Mouse (Mus musculus) C2C12 (cell line): ENCODE results near the gene Cep68. TPM values are rescaled to one million over a fixed set of nuclear protein-coding genes. Genes with fewer than 3 reads are reported as not detected.

Source experiments
- H3K27me3 ChIP-seq: one replicate; pipeline ENCODE4 v1.6.1; 2011; ENCODE audit not compliant: control insufficient read depth, insufficient read depth, insufficient read length
- H3K36me3 ChIP-seq: one replicate; pipeline ENCODE4 v1.6.1; 2011; ENCODE audit not compliant: control insufficient read depth, insufficient read depth
- H3K4me3 ChIP-seq: one replicate; pipeline ENCODE4 v1.5.1; 2011; ENCODE audit warnings: mild to moderate bottlenecking, control low read depth; ENCODE audit not compliant: poor library complexity, insufficient read depth, severe bottlenecking
- H3K79me2 ChIP-seq: one replicate; pipeline ENCODE4 v1.6.1; 2011; ENCODE audit not compliant: control insufficient read depth, insufficient read depth
- H3K79me3 ChIP-seq: one replicate; pipeline ENCODE4 v1.6.1; 2011; ENCODE audit warnings: low read depth, control low read depth
- H3ac ChIP-seq: one replicate; pipeline ENCODE3; 2011; ENCODE audit warnings: low read depth; ENCODE audit not compliant: control insufficient read depth, insufficient read length
- CEBPB ChIP-seq: IDR thresholded peaks from one replicate; pipeline ENCODE4 v1.6.1; 2011; ENCODE audit warnings: low read depth, mild to moderate bottlenecking, control low read depth, moderate library complexity
- CTCF ChIP-seq: IDR thresholded peaks from one replicate; pipeline ENCODE4 v1.5.1; 2011; ENCODE audit not compliant: control insufficient read depth, insufficient read depth, insufficient read length
- FOSL1 ChIP-seq: IDR thresholded peaks from one replicate; pipeline ENCODE4 v1.8.0; 2011; ENCODE audit warnings: mild to moderate bottlenecking, low read length; ENCODE audit not compliant: poor library complexity, insufficient read depth, severe bottlenecking
- MAX ChIP-seq: IDR thresholded peaks from one replicate; pipeline ENCODE4 v1.6.1; 2011; ENCODE audit warnings: mild to moderate bottlenecking, control low read depth
- MYOD1 ChIP-seq: IDR thresholded peaks from one replicate; pipeline ENCODE4 v1.6.1; 2011; ENCODE audit warnings: low read depth; ENCODE audit not compliant: control insufficient read depth, insufficient read length
- MYOG ChIP-seq: IDR thresholded peaks from one replicate; pipeline ENCODE4 v1.6.1; 2011; ENCODE audit not compliant: control insufficient read depth, insufficient read length; ENCODE audit errors: extremely low read depth
- USF1 ChIP-seq: IDR thresholded peaks from one replicate; pipeline ENCODE4 v1.6.1; 2011; ENCODE audit warnings: low read depth, mild to moderate bottlenecking, control low read depth, moderate library complexity
- polyA plus RNA-seq: library from polyadenylated mRNA; unstranded; fragments of >200 nt; fragmentation: generic; extraction: Trizol; gene quantifications from one replicate; pipeline ENCODE4 v1.2.1, GENCODE M21; 2012; ENCODE audit warnings: missing spikeins

The Cep68 gene
- polyA plus RNA-seq, 1 experiment, result 11.0 TPM

- Histone ChIP-seq H3K27me3 (no peaks in the 10 kb centered on the region), H3K79me2 (no peaks in the 10 kb centered on the region)
Observed at GRCm38 (mm10) chr11:20275974-20276373, 26.7 kb upstream of the Cep68 start.

DNA sequence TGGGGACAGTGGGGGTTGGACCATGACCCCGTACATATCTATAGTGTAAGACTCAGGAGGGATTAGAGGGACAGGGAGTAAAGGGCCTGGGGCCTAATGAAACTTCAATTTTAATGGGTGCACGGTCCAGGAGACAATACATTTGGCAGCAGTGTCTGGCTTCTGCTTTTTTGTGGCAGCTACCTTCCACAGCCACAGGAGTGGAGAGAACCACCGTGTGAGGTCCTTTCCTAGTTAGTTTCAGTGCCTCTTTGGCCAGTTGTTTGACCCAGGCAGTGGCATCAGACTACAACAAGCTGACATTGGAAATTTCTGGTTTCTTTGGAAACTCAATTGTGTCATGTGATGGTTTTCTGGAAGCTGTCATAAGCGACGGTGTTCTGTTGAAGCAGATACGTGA, 20.7 kb upstream of the Cep68 start:
- no peak overlapping the region for H3ac ChIP-seq
- no peaks in the 10 kb centered on the region for H3K27me3 ChIP-seq
- H3K79me3 ChIP-seq, result no peaks in the 10 kb centered on the region
- H3K36me3 ChIP-seq, result no peaks in the 10 kb centered on the region
- TF ChIP-seq MYOD1 (no peak), USF1 (no peak), MYOG (no peak), FOSL1 (no peak), CTCF (no peak), MAX (no peak), CEBPB (no peak)
- H3K4me3 ChIP-seq, result no peak overlapping the region
- no peaks in the 10 kb centered on the region for H3K79me2 ChIP-seq

More at GRCm38 (mm10) chr11:20275974-20276373, 26.7 kb upstream of the Cep68 start:
- no peak overlapping the region for H3K4me3 ChIP-seq
- no peaks in the 10 kb centered on the region for H3K36me3 ChIP-seq
- H3K79me3 ChIP-seq, result no peaks in the 10 kb centered on the region
- TF ChIP-seq CEBPB (no peak), MAX (no peak), FOSL1 (no peak), CTCF (no peak), MYOD1 (no peak), USF1 (no peak), MYOG (no peak)
- no peak overlapping the region for H3ac ChIP-seq

DNA sequence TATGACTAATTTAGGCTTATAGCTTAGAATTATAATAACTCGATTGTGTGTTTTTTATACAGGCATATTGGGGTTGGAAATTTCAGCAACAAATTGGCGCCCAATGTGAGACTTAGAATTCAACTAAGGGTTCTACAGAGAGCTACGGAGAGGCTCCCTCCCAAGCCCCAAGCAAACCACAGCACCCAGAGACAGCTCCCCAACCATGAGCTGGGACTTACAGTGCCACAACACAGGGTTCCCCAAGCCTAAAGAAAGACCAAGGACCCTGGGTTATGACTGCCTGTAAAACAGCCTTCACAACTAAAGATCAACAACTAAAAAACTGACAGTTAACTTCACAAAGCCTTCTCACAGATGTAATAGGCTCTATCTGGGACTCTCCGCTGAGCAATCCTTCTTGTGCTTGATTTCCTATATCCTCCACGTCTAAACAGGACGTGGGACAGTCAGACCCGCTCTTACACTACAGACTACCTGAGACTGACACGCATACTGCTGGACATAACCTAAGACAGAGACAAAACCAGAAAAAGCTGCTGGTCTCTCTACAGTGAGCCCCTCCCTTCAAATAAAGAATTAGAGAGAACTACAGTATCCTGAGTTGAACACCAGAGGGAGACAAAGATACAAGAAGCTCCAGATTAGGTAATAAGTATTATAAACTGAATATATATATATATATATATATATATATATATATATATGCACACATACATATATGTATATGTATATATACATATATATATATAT, 13.6 kb upstream of the Cep68 start:
- H3K79me2 ChIP-seq, result no peaks in the 10 kb centered on the region
- H3K4me3 ChIP-seq, result no peak overlapping the region
- no peak for TF ChIP-seq CTCF
- no peak for TF ChIP-seq CEBPB
- no peak for TF ChIP-seq MYOG
- no peak for TF ChIP-seq FOSL1
- TF ChIP-seq MAX, result no peak
- TF ChIP-seq USF1, result no peak
- no peak for TF ChIP-seq MYOD1
- H3K36me3 ChIP-seq, result no peaks in the 10 kb centered on the region
- no peak overlapping the region for H3ac ChIP-seq
- H3K79me3 ChIP-seq, result no peaks in the 10 kb centered on the region
- H3K27me3 ChIP-seq, result no peaks in the 10 kb centered on the region

DNA sequence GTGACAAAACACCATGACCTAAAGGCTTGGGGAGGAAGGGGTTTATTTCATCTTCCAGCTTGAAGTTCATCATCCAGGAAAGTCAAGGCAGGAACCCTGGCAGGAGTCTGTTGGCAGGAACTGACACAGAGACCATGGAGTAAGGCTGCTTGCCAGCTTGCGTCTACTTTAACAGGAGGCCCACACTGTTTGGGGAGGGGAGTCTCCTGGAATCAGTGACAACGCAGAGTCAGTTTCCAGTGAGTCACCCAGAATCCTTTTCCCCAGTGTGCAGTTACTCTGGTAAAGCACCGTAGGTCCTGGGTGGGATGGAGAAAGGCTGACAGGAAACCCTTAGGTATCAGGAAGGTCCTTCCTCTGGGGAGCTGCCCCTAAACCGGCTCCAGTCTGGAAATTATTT, 5.6 kb upstream of the Cep68 start:
- H3ac ChIP-seq, result no peak overlapping the region
- H3K79me3 ChIP-seq, result peaks cover 1% of the 10 kb centered on the region
- no peaks in the 10 kb centered on the region for H3K79me2 ChIP-seq
- no peak overlapping the region for H3K4me3 ChIP-seq
- H3K27me3 ChIP-seq, result no peaks in the 10 kb centered on the region
- H3K36me3 ChIP-seq, result no peaks in the 10 kb centered on the region
- TF ChIP-seq CTCF, result no peak
- no peak for TF ChIP-seq USF1
- TF ChIP-seq FOSL1, result no peak
- no peak for TF ChIP-seq CEBPB
- TF ChIP-seq MYOG, result no peak
- no peak for TF ChIP-seq MYOD1
- TF ChIP-seq MAX, result no peak

DNA sequence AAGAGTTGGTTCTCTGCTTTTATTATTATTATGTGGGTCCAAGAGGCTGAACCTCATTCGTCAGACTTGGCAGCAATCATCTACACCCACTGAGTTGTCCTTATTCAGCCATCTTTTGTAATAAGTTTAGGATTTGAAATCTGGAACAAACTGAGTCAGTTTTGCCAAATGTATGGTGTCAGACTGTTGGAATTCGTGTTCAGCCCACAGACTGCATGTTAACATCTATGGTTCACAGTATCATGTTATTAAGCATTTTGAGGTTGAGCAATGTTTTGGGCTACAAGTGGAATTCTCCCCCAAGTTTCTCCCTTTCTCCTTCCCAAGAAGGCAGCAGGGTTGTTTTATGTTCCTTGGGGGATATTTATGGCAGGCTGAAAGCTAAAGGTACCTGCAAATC, 3.9 kb upstream of the Cep68 start:
- peak; percentile 86 for TF ChIP-seq CEBPB
- no peak for TF ChIP-seq CTCF
- no peak for TF ChIP-seq MYOD1
- no peak for TF ChIP-seq MAX
- TF ChIP-seq USF1, result no peak
- H3K4me3 ChIP-seq, result no peak overlapping the region
- H3K79me2 ChIP-seq, result peaks cover 11% of the 10 kb centered on the region

DNA sequence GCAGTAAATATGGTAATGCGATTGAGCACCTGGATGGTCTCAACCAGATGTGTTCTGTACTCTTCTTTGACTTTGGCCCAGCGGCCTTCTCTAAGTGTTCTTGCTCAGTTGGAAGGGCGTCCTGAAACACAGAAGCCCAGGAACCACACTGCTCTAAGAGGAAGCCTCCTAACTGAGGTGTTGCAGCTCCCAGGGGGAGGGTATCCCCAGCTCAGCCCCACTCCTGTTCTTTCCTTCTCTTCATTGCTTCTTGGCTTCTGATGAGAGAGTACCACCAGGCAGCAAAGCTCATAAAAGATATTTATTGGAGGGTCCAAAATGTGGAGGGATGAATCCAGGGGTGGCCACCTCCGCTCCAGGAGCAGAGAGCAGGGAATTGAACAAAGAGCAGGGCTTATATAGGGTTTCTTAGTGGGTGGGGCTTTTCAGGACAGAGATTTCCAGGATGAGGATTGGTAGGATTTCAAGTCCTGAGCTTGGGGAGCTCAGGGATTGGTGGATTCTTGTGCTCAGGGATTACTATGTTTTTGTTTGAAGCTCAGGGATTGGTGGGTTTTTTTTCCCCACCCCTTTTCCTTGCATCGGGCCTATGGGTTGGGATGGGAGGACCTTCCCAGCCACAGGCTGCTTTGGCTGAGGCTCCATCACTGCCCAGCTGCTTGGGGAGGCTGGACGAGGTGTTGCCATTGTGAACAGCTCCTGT, 1.4 kb upstream of the Cep68 start:
- H3K4me3 ChIP-seq, result no peak overlapping the region
- H3K79me3 ChIP-seq, result peaks cover 20% of the 10 kb centered on the region
- H3K27me3 ChIP-seq, result no peaks in the 10 kb centered on the region
- TF ChIP-seq FOSL1 (no peak), MAX (no peak), USF1 (no peak), CTCF (no peak), MYOG (no peak), CEBPB (no peak), MYOD1 (no peak)
- peaks cover 35% of the 10 kb centered on the region for H3K79me2 ChIP-seq
- no peak overlapping the region for H3ac ChIP-seq
- peaks cover 5% of the 10 kb centered on the region for H3K36me3 ChIP-seq

More for the DNA sequence above, 3.9 kb upstream of the Cep68 start:
- no peak overlapping the region for H3ac ChIP-seq
- peaks cover 2% of the 10 kb centered on the region for H3K79me3 ChIP-seq
- H3K36me3 ChIP-seq, result no peaks in the 10 kb centered on the region
- no peaks in the 10 kb centered on the region for H3K27me3 ChIP-seq
